Mouse (Mus musculus): Measurements from ENCODE around the gene Tatdn2. TPM values are rescaled to one million over a fixed set of nuclear protein-coding genes. Genes with fewer than 3 reads are reported as not detected.
"Not testable (repeated sequence)": the region's sequence is repeated elsewhere in the genome, so short reads cannot be mapped to it uniquely, and the experiment has no call there.

Gene Tatdn2
- polyA plus RNA-seq, 1 experiment from 2014 or later, result 1.3 TPM

DNA sequence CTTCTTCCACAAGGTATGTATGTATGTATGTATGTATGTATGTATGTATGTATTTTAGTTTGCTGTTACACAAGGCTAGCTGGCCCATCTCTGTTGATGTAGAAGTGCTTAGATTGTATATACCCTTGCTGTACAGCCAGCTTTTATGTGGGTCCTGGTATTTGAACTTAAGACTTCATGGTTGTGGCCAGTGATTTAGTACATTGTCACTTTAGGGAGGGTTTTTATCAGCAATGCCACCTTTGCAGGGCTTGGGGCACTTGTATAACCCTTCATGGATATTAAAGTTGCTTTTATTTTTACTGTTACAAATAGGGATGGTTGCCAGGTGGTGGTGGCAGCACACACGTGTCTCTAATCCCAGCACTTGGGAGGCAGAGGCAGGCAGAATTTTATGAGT lies 1.6 kb upstream of the Tatdn2 start:
- Histone ChIP-seq H3K9ac (no peak overlapping the region), H3K4me3 (no peak overlapping the region), H3K4me1 (peaks cover 37% of the 10 kb centered on the region), H3K4me2 (replicated peaks) (no peak overlapping the region), H3K27me3 (no peaks in the 10 kb centered on the region), H3K9me3 (no peaks in the 10 kb centered on the region), H3K36me3 (peaks cover 8% of the 10 kb centered on the region), H3K27ac (no peak overlapping the region)
- WGBS, result 26% methylated on average over 1 of the region's 1 CpGs
- no peak for ATAC-seq (ENCODE audit: low FRiP score, low read depth)

DNA sequence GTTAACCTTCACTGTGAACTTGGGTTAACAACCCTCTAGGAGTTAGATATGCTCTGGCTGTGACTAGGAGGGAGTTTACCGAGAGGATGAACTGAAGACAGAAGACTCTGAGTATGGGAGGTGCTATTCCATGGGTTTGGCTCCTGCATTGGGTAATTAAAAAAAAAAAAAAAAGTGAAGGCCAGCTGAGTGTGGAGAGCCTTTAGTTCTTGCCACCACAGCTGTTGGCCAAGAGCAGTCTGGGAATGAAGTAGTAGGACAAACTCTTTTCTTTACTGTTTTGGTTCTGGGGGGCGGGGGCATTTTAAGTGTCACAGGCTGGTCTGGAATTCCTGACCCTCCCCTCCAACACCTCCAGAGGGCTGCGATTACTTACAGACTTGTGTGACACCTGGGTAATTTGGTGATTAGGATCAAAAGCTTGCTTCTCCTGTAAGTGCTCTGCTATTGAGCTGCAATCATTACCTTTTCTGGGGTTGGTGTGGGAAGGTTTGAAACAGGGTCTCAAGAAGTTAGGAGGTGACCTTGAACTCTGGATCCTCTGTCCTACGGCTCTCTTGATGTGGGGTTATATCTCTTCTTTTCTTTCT lies 989 bp upstream of the Tatdn2 start:
- Histone ChIP-seq H3K4me3 (peak overlapping the region; percentile 93), H3K9ac (peak overlapping the region; percentile 55), H3K27ac (peak overlapping the region; percentile 84), H3K27me3 (no peaks in the 10 kb centered on the region), H3K4me2 (replicated peaks) (peak overlapping the region; percentile 60), H3K9me3 (no peaks in the 10 kb centered on the region), H3K4me1 (peaks cover 32% of the 10 kb centered on the region), H3K36me3 (peaks cover 14% of the 10 kb centered on the region)
- no peak for ATAC-seq (ENCODE audit: low FRiP score, low read depth)
- whole genome bisulfite sequencing, result 23% methylated on average over 4 of the region's 4 CpGs

DNA sequence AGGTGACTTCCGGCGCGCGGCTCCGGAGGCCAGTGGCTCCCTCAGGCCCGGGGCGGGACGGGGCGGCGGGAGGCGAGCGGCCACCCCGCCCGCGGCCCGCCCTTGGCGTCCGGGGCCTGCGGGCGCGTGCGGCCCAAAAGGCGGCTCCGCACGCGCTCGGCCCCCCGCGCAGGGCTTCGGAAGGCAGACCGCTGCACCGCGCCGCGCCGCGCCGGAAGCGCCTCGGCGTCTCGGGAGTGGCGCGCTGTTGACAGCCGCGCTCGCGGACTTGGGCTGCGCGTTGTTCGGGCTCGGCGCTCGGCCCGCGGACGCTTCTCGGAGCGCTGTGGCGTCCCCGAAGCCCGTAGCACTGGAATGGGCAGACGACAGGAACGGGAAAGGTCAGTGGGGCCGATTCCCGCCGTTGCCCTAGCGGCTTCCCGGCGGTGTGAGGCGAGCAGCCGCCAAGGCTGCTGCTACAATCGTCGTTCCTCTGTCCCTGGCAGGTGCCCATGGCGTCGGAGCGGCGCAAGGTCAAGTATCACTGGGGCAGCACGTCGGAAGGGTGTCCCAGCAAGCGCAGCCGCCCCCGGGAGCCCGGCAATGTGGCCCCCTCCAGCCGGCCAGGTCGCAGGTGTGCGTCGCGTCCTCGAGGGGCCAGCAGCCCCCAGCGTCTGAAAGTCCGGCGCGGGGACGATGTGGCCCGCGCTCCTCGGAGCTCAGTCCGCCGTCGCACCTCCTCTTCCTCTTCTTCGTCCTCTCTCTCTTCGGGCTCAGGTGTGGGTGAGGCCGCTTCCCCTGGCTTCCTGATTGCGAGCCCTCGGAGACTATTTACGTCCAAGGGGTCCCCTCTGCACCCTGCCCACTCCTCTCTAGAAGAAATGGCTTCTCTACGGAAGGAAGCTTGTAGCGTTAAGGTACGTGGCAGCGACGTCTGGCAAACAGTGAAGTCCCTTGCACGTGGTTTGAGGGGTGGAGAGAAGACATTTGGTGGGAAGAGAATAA lies 664 bp downstream of the Tatdn2 start:
- H3K4me3 ChIP-seq, result peak overlapping the region; percentile 93
- H3K9me3 ChIP-seq, result no peaks in the 10 kb centered on the region
- H3K4me1 ChIP-seq, result peaks cover 31% of the 10 kb centered on the region
- no peaks in the 10 kb centered on the region for H3K27me3 ChIP-seq
- WGBS, result under 1% methylated on average over 109 of the region's 113 CpGs
- peak overlapping the region; percentile 88 for H3K9ac ChIP-seq
- ATAC-seq (ENCODE audit: low FRiP score, low read depth), result no peak; the same call in 1 of the 2 replicates
- H3K36me3 ChIP-seq, result peaks cover 31% of the 10 kb centered on the region
- peak overlapping the region; percentile 97 for H3K4me2 ChIP-seq (replicated peaks)
- peak overlapping the region; percentile 84 for H3K27ac ChIP-seq

DNA sequence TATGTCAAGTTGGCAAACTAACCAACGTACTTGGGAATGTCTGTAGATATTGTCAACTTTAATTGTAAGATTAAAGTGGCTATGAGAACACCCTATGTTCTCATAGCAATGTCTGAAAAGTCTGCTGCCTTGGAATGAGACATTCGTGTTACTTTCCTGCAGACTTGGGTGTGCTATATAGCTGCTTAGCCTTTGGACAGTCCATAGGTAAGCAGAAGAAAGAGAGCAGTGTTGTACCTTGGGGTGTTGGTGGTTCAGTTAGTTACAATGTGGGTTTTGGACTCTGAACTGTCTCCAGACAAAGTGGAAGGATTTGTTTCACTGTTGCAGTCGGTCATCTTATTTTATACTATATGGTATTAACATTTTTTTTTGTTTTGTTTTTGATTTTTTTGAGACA lies 15.9 kb downstream of the Tatdn2 start:
- H3K27me3 ChIP-seq, result no peaks in the 10 kb centered on the region
- H3K36me3 ChIP-seq, result peaks cover 96% of the 10 kb centered on the region
- H3K9ac ChIP-seq, result no peak overlapping the region
- no peak overlapping the region for H3K4me2 ChIP-seq (replicated peaks)
- 89% methylated on average over 3 of the region's 3 CpGs for WGBS
- H3K27ac ChIP-seq, result no peak overlapping the region
- H3K4me1 ChIP-seq, result no peaks in the 10 kb centered on the region
- H3K4me3 ChIP-seq, result no peak overlapping the region
- no peaks in the 10 kb centered on the region for H3K9me3 ChIP-seq
- ATAC-seq (ENCODE audit: low FRiP score, low read depth), result no peak

DNA sequence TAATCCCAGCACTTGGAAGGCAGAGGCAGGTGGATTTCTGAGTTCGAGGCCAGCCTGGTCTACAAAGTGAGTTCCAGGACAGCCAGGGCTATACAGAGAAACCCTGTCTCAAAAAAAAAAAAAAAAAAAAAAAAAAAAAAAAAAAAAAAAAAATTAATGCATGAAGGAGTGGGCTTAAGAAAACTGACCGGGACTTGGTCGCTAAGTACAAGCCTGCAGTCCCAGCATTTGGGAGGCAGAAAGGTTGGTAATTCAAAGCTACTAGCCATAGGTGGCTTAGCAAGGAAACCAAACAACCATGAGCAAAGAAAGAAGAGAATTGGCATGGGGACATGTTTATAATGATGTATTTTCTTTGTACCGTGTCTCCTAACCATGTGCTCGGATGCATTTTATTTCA lies 16.5 kb downstream of the Tatdn2 start:
- not testable (repeated sequence) for H3K4me2 ChIP-seq (replicated peaks); ATAC-seq (ENCODE audit: low FRiP score, low read depth); H3K4me3 ChIP-seq; H3K9me3 ChIP-seq; H3K27ac ChIP-seq; H3K4me1 ChIP-seq; H3K27me3 ChIP-seq; H3K9ac ChIP-seq
- peaks cover 93% of the 10 kb centered on the region for H3K36me3 ChIP-seq
- 91% methylated on average over 5 of the region's 5 CpGs for WGBS

DNA sequence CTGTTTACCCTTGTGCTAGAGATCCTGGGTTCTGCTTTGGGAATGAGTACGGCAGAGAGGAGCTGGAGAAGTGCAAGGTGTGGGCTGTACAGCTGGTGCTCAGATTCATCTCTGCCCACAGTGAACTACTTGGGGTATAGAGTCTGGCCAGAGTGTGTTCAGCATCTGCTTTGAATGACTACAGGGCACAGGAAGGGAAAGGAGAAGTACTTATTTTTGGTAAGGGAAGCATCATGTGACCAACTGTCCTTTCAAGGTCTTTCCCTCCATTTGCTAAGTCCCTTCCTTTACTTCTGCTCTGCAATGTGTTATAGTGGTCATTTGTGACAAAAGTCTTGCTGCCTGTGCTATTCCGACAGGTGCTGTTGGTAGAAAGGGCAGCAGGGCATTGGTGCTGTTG lies 17.4 kb downstream of the Tatdn2 start:
- no peak overlapping the region for H3K9ac ChIP-seq
- H3K4me2 ChIP-seq (replicated peaks), result no peak overlapping the region
- no peak overlapping the region for H3K27ac ChIP-seq
- ATAC-seq (ENCODE audit: low FRiP score, low read depth), result no peak
- peaks cover 93% of the 10 kb centered on the region for H3K36me3 ChIP-seq
- no peak overlapping the region for H3K4me3 ChIP-seq
- 98% methylated on average over 2 of the region's 2 CpGs for WGBS
- H3K9me3 ChIP-seq, result no peaks in the 10 kb centered on the region
- no peaks in the 10 kb centered on the region for H3K4me1 ChIP-seq
- no peaks in the 10 kb centered on the region for H3K27me3 ChIP-seq

DNA sequence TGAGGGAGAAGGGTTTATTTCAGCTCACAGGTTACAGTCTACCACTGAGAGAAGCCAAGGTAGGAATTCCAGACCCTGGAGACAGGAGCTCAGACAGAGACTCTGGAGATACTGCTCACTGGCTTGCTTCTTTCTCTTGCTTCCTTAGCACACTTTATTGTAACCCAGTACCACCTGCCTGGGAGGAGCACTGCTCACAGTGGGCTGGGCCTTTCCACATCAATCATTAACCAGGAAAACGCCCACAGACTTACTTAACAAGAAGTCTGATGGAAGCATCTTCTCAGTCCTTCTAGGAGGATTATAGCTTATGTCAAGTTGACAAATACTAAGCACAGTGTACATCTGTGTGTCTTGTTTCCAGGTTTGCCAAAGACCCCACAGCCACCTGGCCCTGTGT lies 17.9 kb downstream of the Tatdn2 start:
- Histone ChIP-seq H3K27me3 (no peaks in the 10 kb centered on the region), H3K9me3 (no peaks in the 10 kb centered on the region), H3K9ac (no peak overlapping the region), H3K4me1 (no peaks in the 10 kb centered on the region), H3K4me3 (no peak overlapping the region), H3K27ac (no peak overlapping the region), H3K36me3 (peaks cover 93% of the 10 kb centered on the region), H3K4me2 (replicated peaks) (no peak overlapping the region)
- WGBS, result 84% methylated on average over 1 of the region's 1 CpGs
- ATAC-seq (ENCODE audit: low FRiP score, low read depth), result no peak

DNA sequence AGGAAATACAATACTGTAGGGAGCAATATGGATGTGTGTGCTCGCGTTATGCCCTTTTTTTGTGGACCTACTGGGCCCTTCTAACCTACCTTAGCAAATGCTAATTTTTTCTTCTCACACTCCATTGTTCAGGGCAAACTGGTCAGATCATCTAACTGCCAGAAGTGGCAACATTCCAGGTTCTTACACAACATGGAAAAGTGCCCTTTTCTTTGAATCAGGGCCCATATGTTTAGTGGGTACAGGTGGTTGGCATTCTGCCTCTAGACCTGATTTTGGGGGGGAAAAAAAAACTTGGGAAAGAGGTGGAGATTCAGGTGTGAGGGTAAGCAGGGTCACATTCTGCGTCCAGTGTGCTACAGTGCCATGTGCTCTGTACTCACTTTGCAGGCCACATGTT lies 20.7 kb downstream of the Tatdn2 start:
- H3K36me3 ChIP-seq, result peaks cover 87% of the 10 kb centered on the region
- WGBS, result 89% methylated on average over 3 of the region's 3 CpGs

DNA sequence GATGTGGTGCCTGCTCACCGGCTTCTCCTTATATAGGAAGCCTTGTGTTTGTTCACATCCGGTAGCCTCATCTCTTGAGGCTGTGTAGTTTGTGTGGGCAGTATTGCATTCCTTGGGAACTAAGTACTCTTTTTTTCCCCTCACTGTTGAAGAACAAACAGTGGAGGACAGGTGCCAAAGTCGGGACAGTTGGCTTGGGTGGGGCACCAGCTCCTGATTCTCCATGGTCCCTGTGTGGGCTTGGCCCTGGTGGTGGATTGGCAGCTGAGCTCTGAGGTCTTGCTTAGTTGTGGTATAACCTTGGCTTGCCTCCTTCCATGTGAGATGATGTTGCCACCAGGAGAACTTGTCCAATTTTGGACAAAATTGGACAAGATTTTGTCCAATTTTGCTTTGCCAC lies 23.0 kb downstream of the Tatdn2 start, which contains the start of gene Ghrl:
TSS of gene Ghrl (minus strand) at position 3 of the 400 bp plus-strand sequence.
- Histone ChIP-seq H3K9ac (no peak within 1 kb of the TSS), H3K27ac (no peak within 1 kb of the TSS), H3K4me2 (replicated peaks) (no peak within 1 kb of the TSS), H3K4me3 (no peak within 1 kb of the TSS), H3K27me3 (no peaks in the 10 kb centered on the region), H3K4me1 (no peaks in the 10 kb centered on the region), H3K36me3 (peaks cover 83% of the 10 kb centered on the region), H3K9me3 (no peaks in the 10 kb centered on the region)
- ATAC-seq (ENCODE audit: low FRiP score, low read depth), result no peak
- 90% methylated on average over 3 of the region's 3 CpGs for WGBS

More for the DNA sequence above, 20.7 kb downstream of the Tatdn2 start:
- H3K27me3 ChIP-seq, result no peaks in the 10 kb centered on the region
- H3K9ac ChIP-seq, result no peak overlapping the region
- ATAC-seq (ENCODE audit: low FRiP score, low read depth), result no peak
- no peaks in the 10 kb centered on the region for H3K4me1 ChIP-seq
- H3K4me3 ChIP-seq, result no peak overlapping the region
- no peaks in the 10 kb centered on the region for H3K9me3 ChIP-seq
- no peak overlapping the region for H3K27ac ChIP-seq
- H3K4me2 ChIP-seq (replicated peaks), result no peak overlapping the region

DNA sequence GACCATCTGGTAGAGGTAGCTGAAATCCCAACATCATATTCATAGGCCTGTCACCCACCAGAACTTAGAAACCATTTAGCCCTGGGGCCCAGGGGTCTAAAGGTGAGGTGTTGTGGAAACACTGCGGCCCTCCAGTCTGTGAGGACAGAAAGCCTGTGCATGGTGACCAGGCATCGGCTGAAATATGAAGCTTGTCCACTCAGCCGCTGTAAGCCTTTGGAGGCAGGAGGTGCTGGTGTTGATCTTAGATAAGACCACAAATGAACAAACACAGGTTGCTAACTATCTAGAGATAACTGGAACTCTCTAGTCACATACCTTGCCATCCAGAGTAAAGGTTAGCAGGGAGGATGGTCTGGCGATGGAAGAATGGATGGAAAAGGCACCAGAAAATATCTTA lies 24.2 kb downstream of the Tatdn2 start:
- Histone ChIP-seq H3K36me3 (peaks cover 81% of the 10 kb centered on the region), H3K4me1 (no peaks in the 10 kb centered on the region), H3K9me3 (no peaks in the 10 kb centered on the region), H3K27ac (no peak overlapping the region), H3K4me3 (no peak overlapping the region), H3K9ac (no peak overlapping the region), H3K27me3 (no peaks in the 10 kb centered on the region), H3K4me2 (replicated peaks) (no peak overlapping the region)
- no peak for ATAC-seq (ENCODE audit: low FRiP score, low read depth)
- WGBS, result 93% methylated on average over 4 of the region's 4 CpGs

DNA sequence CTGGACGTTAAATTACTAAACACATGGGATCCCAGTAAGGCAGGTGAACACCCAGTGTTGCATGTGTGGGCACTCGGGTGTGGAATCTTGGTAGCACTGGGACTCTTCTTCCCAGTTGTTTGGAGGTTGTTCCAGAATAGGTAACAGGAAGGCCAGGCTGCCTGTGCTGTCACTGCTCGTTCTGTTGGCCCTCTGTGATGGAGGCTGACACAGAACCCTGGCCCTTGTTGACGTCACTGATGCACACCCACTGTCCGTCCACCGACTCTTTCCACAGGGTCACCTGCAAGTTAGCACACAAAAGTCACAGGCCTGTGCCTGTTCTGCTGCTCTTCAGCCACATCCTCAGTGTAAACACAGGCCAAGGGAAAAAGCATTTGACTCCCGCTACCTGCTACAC lies 31.3 kb downstream of the Tatdn2 start:
- ATAC-seq (ENCODE audit: low FRiP score, low read depth), result no peak
- no peaks in the 10 kb centered on the region for H3K4me1 ChIP-seq
- H3K4me3 ChIP-seq, result no peak overlapping the region
- no peaks in the 10 kb centered on the region for H3K9me3 ChIP-seq
- peaks cover 95% of the 10 kb centered on the region for H3K36me3 ChIP-seq
- H3K4me2 ChIP-seq (replicated peaks), result no peak overlapping the region
- H3K9ac ChIP-seq, result no peak overlapping the region
- no peak overlapping the region for H3K27ac ChIP-seq
- H3K27me3 ChIP-seq, result no peaks in the 10 kb centered on the region
- 93% methylated on average over 7 of the region's 7 CpGs for WGBS

DNA sequence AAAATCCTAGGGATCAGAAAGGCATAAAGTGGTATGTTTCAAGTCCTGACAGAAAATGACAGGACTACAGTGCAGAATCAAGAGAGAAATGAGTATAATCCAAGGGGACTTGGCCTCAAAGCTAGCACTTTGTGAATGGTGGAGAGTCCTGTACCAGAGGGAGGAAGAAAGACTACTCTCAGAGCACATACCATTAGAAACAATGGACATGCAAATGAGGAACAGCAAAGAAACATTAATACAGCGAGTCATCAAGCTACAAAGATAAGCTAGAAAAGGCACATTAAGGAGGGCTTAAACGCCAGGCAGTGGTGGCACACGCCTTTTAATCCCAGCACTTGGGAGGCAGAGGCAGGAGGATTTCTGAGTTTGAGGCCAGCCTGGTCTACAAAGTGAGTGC lies 34.4 kb downstream of the Tatdn2 start:
- Histone ChIP-seq H3K9me3 (no peaks in the 10 kb centered on the region), H3K27me3 (no peaks in the 10 kb centered on the region), H3K4me3 (no peak overlapping the region), H3K36me3 (peaks cover 100% of the 10 kb centered on the region), H3K9ac (no peak overlapping the region), H3K4me1 (no peaks in the 10 kb centered on the region), H3K4me2 (replicated peaks) (no peak overlapping the region), H3K27ac (no peak overlapping the region)
- ATAC-seq (ENCODE audit: low FRiP score, low read depth), result no peak
- 96% methylated on average over 3 of the region's 3 CpGs for WGBS
